Mouse (Mus musculus) bone marrow, adult 2 months (tissue): Measurements from ENCODE around the gene Spic.

Experiments
- CTCF ChIP-seq: fragments of 200-500 bp; IDR thresholded peaks from 2 replicates; pipeline ENCODE4 v1.5.1; 2011; ENCODE audit warnings: low read length, control low read depth; ENCODE audit not compliant: control insufficient read depth, insufficient read depth
- POLR2A ChIP-seq: fragments of 200-500 bp; IDR thresholded peaks from 2 replicates; pipeline ENCODE4 v1.6.1; 2011; ENCODE audit warnings: low read depth, mild to moderate bottlenecking, control low read depth, low read length, borderline replicate concordance; ENCODE audit not compliant: control insufficient read depth

GRCm38 (mm10) chr10:88717756-88718025 is 32.9 kb upstream of the Spic start:
- TF ChIP-seq POLR2A (no peak), CTCF (no peak)
